Mouse (Mus musculus): ENCODE data around the gene Rbm20.
"Not testable (repeated sequence)": the region's sequence is repeated elsewhere in the genome, so short reads cannot be mapped to it uniquely, and the experiment has no call there.

Rbm20 gene

DNA sequence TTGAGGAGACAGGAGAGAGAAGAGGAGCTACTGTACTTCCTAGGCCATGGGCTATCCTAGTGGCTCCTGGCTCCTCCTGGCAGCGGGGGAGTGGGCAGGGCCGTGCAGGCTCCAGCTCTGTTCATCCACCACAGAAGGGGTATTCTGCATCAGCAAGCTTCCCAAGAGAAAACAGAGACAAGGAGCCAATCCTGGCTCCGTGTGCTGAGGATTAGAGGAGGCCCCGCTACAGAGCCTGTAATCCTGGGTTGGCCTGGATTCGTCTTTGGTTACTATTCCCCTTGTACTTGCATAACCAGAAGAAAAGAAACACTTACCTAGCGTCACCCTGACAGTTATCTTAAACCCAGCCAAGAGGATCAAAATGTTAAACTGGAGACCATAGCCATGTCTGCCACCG lies 112.5 kb downstream of the Rbm20 start:
- DNase-seq (ENCODE audit: low spot score in 2 of 2): no peak

DNA sequence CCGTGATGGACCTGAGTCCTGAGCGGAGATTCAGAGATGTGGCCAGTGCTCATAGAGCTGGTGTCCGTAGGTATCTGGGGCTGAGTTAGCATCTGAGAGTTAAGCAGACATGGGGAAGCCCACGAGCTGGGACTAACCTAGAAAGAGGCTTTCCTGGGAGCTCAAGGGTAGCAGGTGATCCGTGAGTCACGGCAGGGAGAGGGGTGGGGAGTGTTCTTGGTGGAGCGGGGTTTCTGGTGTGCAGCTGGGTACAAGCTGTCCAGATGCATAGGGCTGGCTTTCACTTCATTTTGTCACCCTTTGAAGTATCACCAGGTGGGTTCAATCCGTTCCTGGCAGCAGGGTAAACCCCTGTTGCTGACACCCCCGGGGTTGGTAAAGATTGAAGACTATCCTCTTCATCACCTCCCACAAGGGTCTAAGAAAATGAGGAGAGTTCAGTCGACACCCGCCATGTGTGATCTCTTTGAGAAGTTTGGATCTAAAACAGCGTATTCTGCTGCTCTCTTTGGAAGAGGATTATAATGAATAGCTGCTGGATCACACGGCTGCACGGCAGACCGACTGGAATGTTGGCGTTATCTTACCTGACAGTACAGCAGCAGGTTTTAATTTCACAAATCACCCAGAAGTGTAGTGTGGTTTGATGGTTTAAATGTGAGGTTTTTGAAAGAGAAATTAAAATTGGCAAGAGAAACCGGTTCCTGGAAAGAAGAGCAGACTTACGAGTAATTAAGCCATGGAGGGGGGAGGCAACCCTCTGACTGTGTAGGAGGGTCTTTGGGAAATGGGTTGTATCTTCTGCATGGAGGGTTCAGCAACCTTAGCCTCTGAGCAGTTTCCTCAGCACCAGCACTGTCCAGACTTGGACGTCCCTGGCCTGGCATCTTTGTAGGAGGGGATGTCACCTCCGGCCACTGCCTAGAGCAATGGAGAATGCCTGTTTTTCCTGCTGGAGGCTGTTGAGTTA lies 114.9 kb downstream of the Rbm20 start:
- DNase-seq (ENCODE audit: low spot score in 2 of 2): no peak

DNA sequence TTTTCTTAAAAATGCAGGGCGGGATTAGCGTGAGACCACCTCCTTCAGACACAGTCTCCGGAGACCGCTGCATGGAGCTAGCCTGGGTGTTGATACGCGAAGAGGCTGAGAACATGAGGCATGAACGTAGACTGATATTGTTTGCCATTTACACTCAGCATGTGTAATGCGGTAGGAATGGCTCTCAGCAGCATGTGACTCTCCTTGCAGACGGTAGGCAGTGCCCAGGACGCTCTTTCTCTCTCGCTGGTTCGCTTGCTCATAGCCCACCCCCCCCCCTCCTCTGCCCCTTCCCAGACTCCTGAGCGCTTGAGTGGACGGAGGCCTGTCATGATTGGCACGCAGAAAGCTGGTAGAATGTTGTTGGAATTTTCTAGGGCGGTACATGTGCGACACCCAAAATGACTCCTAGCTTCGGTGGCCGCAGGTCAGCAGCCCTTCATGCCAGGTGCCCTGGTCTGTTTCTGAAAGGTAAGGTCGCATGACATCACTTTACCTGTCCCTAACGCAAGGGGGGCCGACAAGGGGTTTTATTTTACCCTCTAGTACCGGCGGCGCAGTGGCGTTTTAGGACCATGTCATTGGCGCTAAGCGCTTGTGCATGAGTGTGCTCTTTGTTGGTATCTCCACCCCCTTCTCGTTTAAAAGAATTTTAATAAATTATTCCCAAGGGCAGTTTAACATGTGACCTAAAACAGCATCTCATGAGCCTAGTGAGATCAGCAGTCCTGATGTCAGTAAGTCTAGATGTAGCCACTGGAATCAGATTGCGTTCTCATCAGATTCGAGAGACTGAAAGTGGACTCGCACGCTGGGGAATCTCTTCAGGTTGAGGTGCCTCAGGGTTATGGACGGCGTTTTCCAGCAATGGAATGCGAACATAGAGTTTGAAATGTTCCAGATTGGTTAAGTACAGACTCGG lies 116.1 kb downstream of the Rbm20 start:
- DNase-seq (ENCODE audit: low spot score in 2 of 2): no peak

DNA sequence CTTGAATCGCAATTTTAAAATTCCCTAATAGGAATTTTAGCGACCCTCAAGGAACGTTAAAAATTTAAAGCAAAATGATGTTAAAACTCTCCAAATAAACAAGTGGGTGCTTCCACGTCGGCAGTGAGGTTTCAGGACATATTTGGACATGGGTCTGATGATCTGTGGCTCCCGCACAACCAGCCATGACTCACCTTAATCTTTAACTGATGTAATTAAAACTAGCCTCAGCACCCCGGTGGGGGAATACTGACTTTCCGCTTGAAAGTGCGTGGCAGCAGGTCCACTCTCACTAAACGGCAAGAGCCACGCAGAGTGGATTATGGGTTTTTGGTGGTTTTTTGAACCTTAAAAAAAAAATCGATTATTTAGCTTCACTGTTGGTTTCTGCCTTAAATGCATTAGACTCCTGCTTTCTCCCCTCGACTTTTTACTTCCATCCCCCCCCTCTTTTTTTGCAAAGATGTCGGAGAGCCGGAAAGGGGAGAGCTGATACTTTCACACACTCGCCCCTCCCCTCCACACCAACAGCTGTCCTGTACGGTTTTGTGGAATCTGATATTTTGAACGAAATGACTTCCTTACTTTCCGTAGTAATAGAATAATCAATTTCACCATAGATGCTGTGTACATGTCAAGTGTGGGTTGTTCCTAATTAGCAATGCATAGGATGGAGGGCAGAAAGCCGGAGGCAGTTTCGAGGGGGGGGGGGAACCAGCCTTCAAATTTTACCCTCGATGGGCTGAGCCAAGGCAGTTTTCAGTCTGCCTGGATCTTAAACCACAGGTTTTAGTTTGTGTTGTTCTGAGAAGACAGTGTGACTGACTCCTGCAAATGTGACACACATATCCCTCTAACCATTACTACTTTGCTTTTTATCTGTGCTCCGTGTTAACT lies 117.1 kb downstream of the Rbm20 start:
- DNase-seq (ENCODE audit: low spot score in 2 of 2): no peak

DNA sequence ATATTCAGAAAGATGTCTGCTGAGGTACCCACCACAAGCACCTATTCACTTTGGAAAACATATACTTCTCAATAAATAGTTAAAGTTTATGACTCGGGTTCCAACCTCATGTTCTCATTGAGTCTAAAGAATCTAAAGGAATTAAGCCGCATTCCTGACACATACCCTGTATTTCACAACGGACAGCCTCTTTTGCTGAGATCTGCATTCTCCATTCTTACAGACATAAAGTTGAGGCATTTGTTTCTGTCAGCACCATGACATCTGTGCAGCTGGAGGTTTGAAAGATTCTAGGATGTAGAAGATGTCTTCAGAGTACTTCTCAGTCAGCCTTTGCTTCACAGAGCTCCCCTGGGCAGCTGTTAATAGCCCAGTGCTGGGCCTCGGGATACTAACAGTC lies 117.9 kb downstream of the Rbm20 start:
- no peak for DNase-seq (ENCODE audit: low spot score in 2 of 2)

DNA sequence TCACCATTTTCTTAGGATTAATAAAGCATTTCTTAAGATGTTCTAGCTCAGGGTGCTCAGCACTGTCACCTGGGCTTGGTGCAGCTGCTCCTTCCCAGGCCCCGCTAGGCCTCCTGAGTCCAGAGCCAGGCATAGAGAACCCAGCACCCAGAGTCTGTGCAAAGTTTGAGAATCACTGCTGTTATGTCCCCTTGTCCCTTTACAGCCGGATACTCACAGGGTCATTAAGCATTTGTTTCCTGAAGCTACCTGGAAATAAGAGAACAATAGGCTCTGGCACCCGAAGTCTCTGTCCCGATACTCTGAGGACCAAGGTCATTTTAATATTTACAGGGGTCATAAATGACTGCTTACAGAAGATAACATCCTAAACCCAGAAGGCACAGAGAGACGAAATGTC lies 118.9 kb downstream of the Rbm20 start:
- DNase-seq (ENCODE audit: low spot score in 2 of 2): no peak

DNA sequence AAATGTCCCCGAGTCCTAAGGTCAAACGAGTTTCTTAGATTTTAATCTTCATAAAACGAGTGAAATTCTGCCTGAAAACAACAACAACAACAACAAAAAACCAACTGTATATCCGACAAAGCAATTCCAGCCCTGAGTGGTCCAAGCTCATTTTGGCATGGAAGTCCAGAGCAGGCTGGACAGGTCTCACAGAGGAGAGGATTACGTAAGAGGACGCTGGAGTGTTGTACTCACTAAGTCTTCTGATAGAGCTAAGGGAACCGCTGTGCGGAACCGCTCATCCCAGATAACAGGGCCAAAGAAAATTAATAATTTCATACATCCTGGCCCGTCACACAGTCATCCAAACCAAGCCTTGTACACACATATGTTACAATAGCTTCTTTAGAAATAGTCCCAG lies 120.7 kb downstream of the Rbm20 start:
- DNase-seq (ENCODE audit: low spot score in 2 of 2): no peak

DNA sequence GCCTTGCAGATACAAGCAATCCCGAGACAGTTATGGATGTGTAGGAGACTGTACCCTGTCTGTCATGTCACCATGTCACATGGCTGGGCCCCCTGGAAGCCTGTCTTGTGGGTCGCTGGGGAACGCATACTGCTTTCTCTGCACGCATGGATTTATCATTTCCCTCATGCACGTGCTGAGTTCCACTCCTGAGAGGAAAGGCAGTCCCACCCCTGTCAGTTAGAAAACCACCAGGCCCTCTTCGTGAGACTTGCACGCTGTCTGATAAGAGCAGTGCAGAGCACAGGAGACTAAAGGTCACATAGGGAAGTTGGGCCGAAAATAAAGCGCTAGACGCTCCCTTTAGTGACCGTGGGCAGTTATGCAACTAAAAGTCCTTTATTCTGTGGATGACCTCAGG lies 122.8 kb downstream of the Rbm20 start:
- DNase-seq (ENCODE audit: low spot score in 2 of 2): no peak

DNA sequence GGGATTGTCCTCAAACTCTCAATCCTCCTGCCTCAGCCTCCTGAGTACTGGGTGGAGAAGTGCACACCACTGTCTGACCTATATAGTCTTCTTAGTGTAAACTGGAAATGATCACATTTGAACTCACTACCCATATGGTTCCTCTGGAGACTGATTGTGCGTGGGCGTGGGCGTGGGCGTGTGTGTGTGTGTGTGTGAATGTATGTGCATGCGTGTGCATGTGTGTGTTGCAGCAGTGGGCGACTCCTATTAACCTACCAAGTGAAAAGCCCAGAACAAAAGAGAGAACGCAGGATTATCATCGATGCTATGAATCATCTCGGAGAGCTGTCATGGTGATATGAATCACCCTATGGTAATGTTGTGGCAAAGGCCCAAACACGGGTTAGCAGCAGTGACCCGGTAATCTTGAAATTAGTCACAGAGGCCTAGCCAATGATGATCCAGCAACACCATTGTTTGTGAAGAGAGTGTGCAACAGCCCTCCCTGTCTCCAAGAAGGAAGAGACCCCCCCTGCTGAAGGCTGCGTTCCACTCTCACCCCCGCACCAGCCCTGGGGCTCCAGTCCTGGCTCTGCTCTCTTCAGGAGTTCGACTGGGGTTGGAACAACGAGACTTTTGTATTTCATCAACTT lies 123.4 kb downstream of the Rbm20 start:
- no peak for DNase-seq (ENCODE audit: low spot score in 2 of 2)

DNA sequence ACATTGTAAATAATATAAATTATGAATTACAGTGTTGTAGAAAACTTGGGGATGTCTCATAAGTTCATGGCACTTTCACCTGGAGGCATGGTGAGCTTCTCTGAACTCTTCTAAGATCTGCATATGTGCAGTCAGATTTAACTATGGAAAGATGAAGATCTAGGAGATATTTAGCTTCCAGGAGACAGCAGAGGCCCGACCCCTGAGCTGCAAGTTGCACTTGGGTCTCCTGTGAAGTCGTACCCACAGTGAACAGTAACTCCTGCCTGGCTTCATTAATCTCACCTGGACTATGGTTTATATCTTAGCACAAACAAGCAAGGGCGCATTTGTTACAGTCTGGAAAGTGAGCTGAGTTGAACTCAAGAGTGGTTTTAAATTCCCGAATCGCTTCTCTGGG lies 124.3 kb downstream of the Rbm20 start:
- no peak for DNase-seq (ENCODE audit: low spot score in 2 of 2)

DNA sequence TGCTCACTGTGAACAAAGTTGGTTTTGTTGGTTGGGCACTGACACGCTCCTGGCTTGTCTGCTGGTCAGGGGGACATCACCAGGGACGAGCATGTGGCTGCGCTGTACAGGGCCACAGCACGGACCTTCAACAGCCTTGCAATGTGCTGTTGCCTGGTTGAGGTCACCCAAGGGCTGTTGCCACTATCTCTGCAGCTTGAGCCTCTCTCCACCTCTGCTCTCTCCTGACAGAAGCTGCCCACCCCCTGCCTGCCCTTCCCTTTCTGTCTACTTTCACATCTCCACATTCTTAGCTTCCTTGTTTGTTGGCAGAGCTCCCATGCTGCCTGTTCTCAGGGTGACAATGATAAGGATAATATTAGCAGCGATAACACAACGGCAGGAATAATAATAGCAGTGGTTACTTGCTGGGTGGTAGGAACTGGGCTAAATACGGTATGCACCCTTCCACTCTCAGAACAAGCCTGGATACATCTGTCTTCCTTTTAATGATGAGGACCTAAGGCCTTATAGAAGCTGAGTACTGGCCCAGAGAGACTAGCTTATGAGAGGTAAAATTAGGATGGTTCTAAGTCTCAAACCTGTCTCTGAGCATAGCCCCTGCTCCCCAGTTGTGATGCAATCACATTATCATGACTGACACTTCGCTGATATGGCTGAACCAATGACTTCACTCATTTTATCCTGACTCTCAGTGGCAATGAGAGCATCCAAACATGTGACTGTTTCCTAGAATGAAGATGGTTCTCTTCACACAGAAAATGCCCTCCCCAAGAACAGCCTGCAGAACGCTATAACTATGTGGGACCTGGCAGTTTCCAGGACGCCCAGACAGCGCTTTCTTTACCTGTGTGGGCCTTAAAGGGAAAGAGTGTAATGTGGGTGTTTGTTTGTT lies 124.9 kb downstream of the Rbm20 start:
- no peak for DNase-seq (ENCODE audit: low spot score in 2 of 2)

DNA sequence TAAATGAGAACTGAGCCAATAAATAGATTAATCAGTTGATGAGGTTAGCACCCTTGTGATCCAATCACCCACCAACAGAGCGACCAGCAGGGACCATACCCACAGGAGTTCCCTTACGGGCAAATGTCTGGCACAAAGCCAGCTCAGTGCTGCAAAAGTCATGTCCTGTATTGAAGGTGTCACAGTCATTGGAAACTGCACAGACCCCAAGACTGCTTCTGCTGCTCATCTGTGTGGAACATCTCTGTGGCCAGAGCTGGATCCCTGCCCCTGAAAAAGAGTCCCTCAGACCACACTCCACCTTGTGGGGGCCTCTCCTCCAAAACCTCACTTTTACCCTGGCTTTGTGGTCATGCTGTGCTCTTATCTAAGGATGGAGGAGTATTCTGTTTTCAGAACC lies 126.8 kb downstream of the Rbm20 start:
- no peak for DNase-seq (ENCODE audit: low spot score in 2 of 2)

DNA sequence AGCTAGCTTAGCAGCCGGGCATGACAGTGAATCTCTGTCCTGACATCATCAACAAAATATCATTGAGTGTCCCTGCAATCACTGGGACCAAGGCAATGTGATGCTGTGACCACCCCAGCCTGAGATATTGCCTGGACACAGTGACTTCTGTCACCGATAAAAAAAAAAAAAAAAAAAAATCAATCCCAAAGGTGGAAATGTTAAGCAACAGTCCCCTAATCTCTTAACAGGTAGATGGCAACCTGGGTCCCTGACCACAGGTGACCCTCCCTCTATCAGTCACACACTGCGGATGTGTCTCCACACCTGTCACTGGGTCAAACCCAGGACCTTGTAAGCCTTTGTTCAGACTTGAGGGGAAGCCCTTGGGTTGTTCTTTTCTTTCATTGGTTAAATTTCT lies 128.0 kb downstream of the Rbm20 start:
- no peak for DNase-seq (ENCODE audit: low spot score in 2 of 2)

DNA sequence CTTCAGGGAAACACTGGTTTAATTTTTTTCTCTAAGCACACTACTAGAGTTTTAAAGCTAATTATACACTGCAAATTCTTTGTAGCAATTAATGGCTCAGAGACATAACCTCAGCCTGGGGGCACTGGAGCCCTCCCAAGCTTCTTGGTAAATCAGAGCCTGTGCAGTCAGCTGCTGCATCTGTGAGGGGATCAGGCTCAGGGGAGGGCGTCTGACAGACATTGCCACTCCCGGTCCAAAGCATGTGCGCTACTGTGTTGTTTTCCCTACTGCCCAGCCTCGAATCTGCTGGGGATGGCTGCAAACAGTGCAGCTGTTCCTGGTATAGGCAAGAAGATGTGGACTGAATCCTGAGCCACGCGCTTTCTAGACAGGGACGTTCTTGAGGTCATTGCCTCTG lies 129.0 kb downstream of the Rbm20 start:
- no peak for DNase-seq (ENCODE audit: low spot score in 2 of 2)

DNA sequence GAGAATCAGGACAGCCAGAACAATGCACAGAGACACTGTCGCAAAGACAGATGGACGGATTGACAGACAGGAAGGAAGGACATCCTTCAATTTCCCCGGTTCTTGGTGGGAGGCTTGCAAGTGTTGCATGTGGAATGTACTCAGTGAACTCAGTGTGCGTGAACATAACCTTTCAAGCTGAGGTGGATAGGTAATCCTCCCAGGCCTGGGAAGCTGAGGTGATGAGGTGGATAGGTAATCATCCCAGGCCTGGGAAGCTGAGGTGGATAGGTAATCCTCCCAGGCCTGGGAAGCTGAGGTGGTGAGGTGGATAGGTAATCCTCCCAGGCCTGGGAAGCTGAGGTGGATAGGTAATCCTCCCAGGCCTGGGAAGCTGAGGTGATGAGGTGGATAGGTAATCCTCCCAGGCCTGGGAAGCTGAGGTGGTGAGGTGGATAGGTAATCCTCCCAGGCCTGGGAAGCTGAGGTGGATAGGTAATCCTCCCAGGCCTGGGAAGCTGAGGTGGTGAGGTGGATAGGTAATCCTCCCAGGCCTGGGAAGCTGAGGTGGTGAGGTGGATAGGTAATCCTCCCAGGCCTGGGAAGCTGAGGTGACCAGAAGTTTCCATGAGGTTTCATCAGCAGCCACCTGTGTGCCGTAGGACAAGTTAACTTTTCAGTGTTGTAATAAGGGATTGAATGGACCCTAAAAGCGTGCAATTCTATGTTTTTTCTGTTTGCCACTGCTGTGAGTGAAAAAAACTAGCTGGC lies 129.6 kb downstream of the Rbm20 start:
- not testable (repeated sequence) for DNase-seq (ENCODE audit: low spot score in 2 of 2)

DNA sequence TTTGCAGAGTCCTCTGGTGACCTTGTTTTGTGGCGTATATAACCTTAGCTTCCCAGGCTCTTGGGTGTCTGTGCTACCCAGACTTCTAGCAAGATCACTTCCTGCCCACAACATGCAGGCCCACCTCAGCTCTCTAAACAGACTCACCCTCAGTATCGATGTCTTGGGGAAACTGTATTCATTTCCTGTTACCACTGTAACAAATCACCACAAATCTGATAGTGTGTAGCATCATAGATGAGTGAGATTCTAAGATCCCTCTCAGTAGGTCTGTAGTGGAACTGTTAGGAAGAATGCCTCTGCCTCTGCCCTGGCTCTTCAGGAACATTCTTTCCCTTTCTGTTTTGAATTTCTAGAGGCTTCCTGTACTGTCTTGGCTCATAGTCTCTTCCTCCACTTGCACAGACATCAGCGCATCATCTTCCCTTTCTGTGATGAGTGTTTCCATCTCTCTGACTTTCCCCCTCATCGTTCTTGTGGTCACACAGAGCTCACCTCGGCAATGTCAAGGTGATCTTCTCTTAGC lies 130.2 kb downstream of the Rbm20 start:
- no peak for DNase-seq (ENCODE audit: low spot score in 2 of 2)

DNA sequence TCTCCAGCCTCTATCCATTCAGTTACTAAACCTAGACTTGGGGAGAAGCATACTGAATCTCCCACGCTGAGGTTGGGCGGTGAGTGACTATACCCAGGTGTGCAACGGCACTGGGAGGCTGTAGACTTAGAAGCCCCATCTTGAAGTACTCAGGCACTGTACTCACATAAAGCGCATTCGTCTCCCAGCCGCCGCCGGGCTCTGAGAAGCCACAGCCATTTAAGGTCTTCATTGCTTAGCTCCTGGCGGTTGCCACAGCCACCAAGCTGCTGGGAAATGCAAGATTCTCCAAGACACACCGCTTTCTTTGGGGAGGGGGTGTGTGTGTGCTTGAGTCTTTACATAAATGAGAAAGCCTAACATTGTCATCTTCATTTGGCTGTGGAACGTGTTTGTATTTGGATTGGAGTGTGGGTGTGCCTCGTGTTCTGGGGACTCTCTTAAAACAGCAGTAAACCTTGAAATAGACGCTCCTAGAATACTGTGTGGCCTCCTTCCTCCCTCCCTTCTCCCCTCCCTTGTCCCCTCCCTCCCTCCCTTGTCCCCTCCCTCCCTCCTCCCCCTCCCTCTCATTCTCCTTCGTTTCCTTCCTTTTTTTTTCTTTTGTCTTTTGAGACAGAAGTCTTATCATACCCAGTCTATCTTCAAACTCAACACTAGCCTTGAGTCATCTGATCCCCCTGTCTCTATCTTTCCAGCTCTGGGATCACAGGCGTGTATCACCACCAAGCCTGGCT lies 131.1 kb downstream of the Rbm20 start:
- DNase-seq (ENCODE audit: low spot score in 2 of 2): no peak

DNA sequence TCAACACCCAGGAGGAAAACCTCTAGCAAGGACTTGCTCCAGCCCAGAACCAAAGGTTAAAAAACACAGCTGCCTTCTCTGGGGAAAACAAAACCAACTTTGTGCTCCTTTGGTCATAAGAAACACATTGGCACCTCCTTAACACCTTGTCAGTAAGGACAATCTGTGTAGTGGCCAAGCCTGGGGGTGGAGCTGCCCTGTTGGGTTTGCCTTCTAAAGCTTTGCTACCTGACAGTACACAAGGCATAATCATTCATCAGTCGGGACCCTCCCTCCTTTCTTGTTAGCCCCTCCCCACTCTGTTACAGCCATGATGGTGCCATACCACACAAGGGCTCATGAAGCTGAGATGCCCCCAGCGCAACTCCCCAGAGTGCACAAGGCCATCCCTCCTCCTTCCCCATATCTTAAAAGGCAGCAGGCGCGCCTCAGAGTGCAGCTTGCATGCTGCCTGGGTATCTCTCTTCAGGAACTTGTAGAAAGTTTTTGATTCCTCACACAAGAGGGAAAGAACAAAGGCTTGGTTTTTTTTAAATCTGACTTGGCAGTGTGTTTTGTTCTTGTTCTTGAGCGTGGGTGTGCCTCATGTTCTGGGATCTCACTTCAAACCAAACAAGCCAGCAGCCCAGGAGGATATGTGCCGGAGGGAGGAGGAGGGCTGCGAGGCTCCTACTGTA lies 132.2 kb downstream of the Rbm20 start:
- DNase-seq (ENCODE audit: low spot score in 2 of 2): no peak
